Mouse (Mus musculus) neural tube, embryonic 14.5 days (tissue): ENCODE measurements around the gene Myo1g. TPM values are rescaled to one million over a fixed set of nuclear protein-coding genes. Genes with fewer than 3 reads are reported as not detected.

Experiments
- ATAC-seq: fragments of 200-750 bp; cut with Nextera tagmentation; 2 replicates; pipeline ENCODE4 v1.8.0; 2017; ENCODE audit warnings: low read depth, mild to moderate bottlenecking, moderate TSS enrichment, moderate library complexity
- H3K27ac ChIP-seq: fragments of 300-500 bp; sonication (generic); 2 replicates; pipeline ENCODE4 v1.5.1; 2014; ENCODE audit warnings: low read depth, mild to moderate bottlenecking, control low read depth, low read length, moderate library complexity, mixed read lengths
- H3K27me3 ChIP-seq: fragments of 300-500 bp; sonication (generic); 2 replicates; pipeline ENCODE4 v1.6.1; 2014; ENCODE audit warnings: low read length; ENCODE audit not compliant: control insufficient read depth, insufficient read depth
- H3K36me3 ChIP-seq: fragments of 300-500 bp; sonication (generic); 2 replicates; pipeline ENCODE4 v1.6.1; 2014; ENCODE audit warnings: low read length, mixed read lengths; ENCODE audit not compliant: control insufficient read depth, insufficient read depth
- H3K4me1 ChIP-seq: fragments of 300-500 bp; sonication (generic); 2 replicates; pipeline ENCODE4 v1.6.1; 2014; ENCODE audit warnings: low read length; ENCODE audit not compliant: control insufficient read depth, insufficient read depth
- H3K4me2 ChIP-seq: fragments of 300-500 bp; sonication (generic); 2 replicates; pipeline ENCODE4 v1.6.1; 2014; ENCODE audit warnings: mild to moderate bottlenecking, low read depth, low read length, control low read depth
- H3K4me3 ChIP-seq: fragments of 300-500 bp; sonication (generic); 2 replicates; pipeline ENCODE4 v1.5.1; 2014; ENCODE audit warnings: low read depth, low read length, control low read depth, mixed read lengths
- H3K9ac ChIP-seq: fragments of 300-500 bp; sonication (generic); replicated peaks from 2 replicates; pipeline ENCODE4 v1.6.1; 2014; ENCODE audit warnings: low read depth, mild to moderate bottlenecking, control low read depth, low read length, mixed read lengths
- H3K9me3 ChIP-seq: fragments of 300-500 bp; sonication (generic); 2 replicates; pipeline ENCODE4 v1.6.1; 2016; ENCODE audit warnings: low read length; ENCODE audit not compliant: control insufficient read depth
- WGBS: fragments of 180-500 bp; shearing (Covaris S2); extraction: QIAGEN DNeasy Blood & Tissue Kit; methylation state at CpG from one replicate; pipeline ENCODE4 v1.1.7; 2014; 5-methylcytosine and 5-hydroxymethylcytosine counted together
- microRNA-seq: library from miRNA; unstranded; fragments of <30 nt; microRNA quantifications from one replicate; pipeline ENCODE4, GENCODE M21; 2016
- polyA plus RNA-seq: library from polyadenylated mRNA; unstranded; fragments of >200 nt; fragmentation: Nextera tagmentation; extraction: Ambion mirVana; gene quantifications from 2 replicates; pipeline ENCODE4 v1.2.1, GENCODE M21; 2014

Myo1g gene
- polyA plus RNA-seq, 1 experiment from 2014 or later: 0.16 TPM

DNA sequence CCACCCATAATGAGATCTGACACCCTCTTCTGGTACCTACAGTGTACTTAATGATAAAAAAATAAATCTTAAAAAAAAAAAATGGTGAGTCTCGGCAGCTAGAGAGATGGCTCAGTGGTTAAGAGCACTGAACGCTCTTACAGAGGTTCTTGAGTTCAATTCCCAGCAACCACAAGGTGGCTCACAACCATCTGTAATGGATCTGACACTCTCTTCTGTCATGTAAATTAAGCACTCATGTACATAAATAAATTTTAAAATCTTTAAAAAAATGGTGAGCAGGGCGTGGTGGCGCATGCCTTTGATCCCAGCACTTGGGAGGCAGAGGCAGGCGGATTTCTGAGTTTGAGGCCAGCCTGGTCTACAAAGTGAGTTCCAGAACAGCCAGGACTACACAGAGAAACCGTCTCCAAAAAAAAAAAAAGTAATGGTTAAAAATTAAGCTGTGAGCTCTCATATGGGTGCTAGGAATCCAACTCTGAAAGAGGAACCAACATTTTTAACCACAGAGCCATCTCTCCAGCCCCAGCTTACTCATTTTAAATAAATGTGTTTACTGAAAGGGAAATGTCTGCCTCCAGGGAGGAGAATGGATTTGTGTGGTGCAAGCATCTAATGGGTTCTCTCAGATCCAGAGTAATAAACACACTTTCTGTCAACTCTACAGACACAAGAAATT, 57.5 kb downstream of the Myo1g start:
- no peak overlapping the region for H3K9ac ChIP-seq
- 88% methylated on average over 6 of the region's 6 CpGs for WGBS
- no peak for ATAC-seq
- H3K36me3 ChIP-seq: no peaks in the 10 kb centered on the region; the same call in 1 of the 2 replicates
- H3K4me2 ChIP-seq: no peak overlapping the region
- peaks cover 6% of the 10 kb centered on the region for H3K4me1 ChIP-seq
- H3K9me3 ChIP-seq: no peaks in the 10 kb centered on the region
- H3K27ac ChIP-seq: no peak overlapping the region
- H3K4me3 ChIP-seq: no peak overlapping the region
- H3K27me3 ChIP-seq: no peaks in the 10 kb centered on the region

Small RNA genes within 50 kb of the gene (microRNA-seq; reads per million reads assigned to microRNA genes)
- not detected for gene Gm22123

Other genes with a start within 250 kb of the Myo1g start
- 130 and 133 TPM in 2 replicates for gene Tmed4, start 246.1 kb downstream of the Myo1g start, polyA plus RNA-seq
- 115 and 131 TPM in 2 replicates for gene Ogdh, start 229.3 kb downstream of the Myo1g start, polyA plus RNA-seq
- gene Zmiz2, start 131.9 kb downstream of the Myo1g start, polyA plus RNA-seq: 31.4 and 32.8 TPM in 2 replicates
- gene Ppia, start 105.5 kb downstream of the Myo1g start, polyA plus RNA-seq: 4,020 and 4,257 TPM in 2 replicates
- 188 and 234 TPM in 2 replicates for gene H2afv, start 76.5 kb downstream of the Myo1g start, polyA plus RNA-seq
- 11.4 and 11.6 TPM in 2 replicates for gene Purb, start 45.0 kb downstream of the Myo1g start, polyA plus RNA-seq
- gene Ccm2, start 25.9 kb upstream of the Myo1g start, polyA plus RNA-seq: 87.6 and 88.0 TPM in 2 replicates
- gene Nacad, start 85.1 kb upstream of the Myo1g start, polyA plus RNA-seq: 77.6 and 96.8 TPM in 2 replicates
- gene Tbrg4, start 105.1 kb upstream of the Myo1g start, polyA plus RNA-seq: 30.6 and 33.4 TPM in 2 replicates
- gene Wap, start 117.7 kb upstream of the Myo1g start, polyA plus RNA-seq: not detected in 2 replicates
- gene Ramp3, start 137.6 kb upstream of the Myo1g start, polyA plus RNA-seq: 26.3 and 26.6 TPM in 2 replicates